Mouse (Mus musculus): ENCODE measurements around the gene Olfr635. TPM values are rescaled to one million over a fixed set of nuclear protein-coding genes. Genes with fewer than 3 reads are reported as not detected.
A peak's percentile ranks its signal among the peaks of the same experiment; 100 is the strongest.
"Not testable (repeated sequence)": the region's sequence is repeated elsewhere in the genome, so short reads cannot be mapped to it uniquely, and the experiment has no call there.

Gene Olfr635
- total RNA-seq (2021): not detected
- long read RNA-seq, experiment 1: 0 reads
- long read RNA-seq, experiment 2: 0 reads

DNA sequence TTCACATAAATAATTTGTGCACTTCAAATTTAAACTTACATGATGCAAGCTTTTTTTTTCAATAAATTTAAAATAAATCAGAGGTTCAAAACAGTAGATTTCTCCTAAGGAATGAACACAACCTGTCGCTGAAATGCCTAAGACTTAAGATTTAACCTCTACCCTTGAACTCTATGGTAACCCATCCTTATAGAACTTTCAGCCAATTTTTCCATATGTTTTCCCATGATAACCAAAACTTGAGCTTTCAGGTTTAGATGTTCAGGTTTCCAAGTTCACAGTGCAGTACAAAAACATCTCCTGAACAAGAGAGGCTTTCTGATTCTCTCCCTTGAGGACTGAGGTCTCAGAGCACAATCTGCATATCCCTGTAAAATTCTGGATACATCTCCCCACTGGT, at the start of gene Olfr635:
TSS of gene Olfr635 (plus strand) at position 301 of the 400 bp plus-strand sequence.
- DNase-seq: no peak

DNA sequence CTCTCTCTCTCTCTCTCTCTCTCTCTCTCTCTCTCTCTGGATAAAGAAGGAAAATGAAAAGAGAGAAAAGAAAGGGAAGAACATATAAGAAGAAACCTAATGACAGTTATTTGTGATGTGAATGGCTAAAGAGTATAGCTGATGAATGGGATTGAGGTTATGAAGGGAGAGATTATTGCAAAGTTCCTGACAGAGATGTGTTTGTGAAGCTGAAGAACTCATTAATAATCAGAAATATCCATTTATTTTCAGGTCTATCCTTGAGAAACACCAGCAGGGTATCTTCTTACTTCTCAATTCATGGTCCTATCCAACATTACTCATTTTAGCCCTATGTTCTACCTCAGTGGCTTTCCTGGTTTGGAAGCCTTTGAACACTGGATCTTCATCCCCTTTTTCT, 42.4 kb upstream of the Olfr635 start, which contains the start of gene Olfr631:
TSS of gene Olfr631 (plus strand) at position 301 of the 400 bp plus-strand sequence.
- no peak for DNase-seq

DNA sequence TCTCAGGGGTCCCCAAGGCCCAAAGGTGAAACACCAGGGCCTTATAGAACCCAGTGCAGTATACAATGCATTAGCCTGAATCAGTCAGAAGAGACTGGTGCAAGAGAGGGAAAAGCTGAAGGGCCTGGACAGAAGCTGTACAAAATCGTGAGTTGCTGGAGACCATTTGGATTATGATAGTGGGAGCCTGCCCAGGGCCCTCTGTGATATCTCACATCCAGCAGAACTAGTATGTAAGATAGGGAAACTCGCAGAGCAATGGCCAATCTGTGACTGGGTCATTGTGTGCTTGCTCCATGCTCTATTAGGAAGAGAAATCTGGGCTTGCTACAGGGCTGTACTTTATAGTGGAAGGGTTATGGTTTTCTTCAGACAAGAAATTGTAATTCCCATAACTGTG, 36.7 kb upstream of the Olfr635 start, which contains the start of gene Olfr632:
TSS of gene Olfr632 (plus strand) at position 84 of the 400 bp plus-strand sequence.
- no peak for DNase-seq

DNA sequence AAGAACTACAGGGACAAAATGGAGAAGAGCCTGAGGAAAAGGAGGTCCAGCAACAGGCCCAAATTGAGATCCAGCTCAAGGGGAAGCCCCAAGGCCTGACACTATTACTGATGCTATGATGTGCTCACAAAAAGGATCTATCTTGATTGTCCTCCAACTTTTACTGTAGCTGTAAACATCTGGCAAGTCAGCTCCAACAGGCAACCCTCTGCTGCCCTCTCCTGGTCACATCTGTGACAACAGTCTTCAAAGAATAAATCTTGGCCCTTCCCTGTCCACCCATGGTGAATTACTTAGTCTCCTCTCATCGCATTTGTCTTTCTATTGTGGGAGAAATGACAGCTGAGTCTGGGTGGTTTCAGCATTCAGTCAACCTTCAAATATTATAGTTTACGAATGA, 28.2 kb upstream of the Olfr635 start:
- DNase-seq: peak; percentile 12 to 53

DNA sequence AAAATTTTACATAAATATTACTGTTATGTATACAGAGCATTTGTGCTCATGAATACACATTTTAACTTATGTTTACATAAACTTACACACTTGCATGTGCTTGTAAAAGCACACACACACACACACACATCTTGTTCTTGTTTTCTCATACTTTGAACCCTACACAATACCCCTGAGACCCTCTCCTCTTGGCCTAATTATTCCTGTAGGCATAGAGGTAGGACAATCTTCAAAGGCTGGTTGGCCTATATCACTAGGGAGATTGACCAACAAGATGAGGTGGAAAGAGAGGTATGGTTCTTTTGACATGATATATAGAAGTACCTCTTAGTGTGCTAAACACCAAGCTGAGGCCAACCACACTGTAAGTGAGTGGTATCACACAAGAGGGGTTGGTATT, 26.8 kb upstream of the Olfr635 start, which contains the start of gene Olfr633:
TSS of gene Olfr633 (plus strand) at position 301 of the 400 bp plus-strand sequence.
- DNase-seq: no peak

DNA sequence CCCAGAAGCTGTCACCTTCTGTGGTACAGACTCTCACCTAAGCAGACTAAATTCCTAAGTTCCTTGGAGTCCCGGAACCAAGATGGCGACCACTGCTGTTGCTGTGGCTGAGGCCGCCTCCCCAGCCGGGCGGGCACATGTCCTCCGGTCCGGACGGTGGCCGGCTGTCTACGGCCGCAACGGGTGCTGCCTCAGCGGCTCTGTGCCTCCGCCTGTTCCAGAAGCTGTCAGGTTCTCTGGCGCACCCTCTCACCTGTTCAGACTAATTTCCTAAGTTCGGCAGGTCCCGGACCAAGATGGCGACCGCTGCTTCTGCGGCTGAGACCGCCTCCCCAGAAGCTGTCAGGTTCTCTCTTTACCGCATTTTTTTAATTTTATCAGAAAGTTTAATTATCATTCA, 4.1 kb upstream of the Olfr635 start:
- not testable (repeated sequence) for DNase-seq

DNA sequence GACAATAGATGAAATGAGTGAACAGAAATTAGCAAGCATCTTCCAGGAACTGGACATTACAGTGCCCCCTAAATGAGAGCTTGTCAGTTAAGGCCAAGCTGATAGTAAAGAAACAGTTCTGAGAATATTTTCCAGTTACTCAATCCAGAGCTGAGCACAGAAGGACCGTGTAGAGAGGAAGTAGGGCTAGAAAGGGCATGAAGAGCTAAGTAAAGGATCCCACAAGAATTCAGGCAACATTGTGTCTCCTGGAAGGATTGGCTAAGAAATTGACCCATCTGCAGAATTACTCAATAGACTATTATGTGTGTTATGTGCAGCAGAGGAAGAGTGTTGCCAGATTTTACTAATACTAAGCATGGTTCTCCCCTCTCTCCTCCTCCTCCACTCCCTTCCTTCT, 830 bp downstream of the Olfr635 start:
- DNase-seq: no peak

DNA sequence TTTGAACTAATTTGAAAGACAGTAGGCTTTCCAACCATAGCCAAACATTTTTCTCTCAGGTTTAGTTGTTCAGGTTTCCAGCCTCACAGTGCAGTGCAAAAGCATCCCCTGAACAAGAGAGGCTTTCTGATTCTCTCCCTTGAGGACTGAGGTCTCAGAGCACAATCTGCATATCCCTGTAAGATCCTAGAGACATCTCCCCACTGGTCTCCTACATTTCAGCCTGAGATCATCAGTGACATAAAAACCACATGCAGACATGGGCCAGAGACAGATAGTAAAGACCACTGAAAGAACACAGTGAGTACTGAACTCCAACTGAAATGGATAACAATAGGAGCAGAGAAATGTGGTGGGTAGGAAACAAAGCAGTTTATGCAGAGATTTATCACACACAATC, 27.5 kb downstream of the Olfr635 start, which contains the start of gene Olfr638:
TSS of gene Olfr638 (plus strand) at position 301 of the 400 bp plus-strand sequence.
- no peak for DNase-seq

DNA sequence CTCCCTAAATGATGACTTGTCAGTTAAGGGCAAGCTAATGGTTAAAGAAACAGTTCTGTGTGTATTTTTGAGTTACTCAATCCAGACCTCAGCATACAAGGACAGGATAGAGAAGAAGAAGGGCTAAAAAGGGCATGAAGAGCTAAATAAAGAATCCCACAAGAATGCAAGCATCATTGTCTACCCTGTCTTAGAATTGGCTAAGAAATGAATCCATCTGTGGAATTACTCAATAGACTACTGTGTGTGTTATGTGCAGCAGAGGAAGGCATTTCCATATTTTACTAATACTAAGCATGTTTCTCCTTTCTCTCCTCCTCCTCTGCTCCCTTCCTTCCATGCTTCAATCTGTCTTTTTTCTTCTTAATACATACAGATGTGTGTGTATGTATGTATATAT, 28.2 kb downstream of the Olfr635 start:
- no peak for DNase-seq

DNA sequence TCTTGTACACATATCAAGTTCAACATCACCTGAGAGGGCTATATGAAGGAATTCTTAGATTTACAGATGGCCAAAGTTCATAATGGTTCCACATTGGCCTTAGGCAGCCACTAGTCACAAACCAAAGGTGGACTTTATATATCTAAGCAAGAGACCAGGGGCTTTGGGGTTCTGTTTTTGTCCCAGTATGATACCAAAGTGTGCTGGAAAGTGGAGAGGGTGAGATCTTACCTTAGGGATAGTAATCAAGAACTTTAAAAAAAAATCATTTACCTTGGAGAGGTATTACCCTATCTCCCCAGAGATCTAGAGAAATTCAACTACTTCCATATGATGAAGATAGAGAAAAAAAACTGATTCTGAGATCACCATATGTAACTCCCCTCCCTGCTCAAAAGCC, 46.3 kb downstream of the Olfr635 start, which contains the start of gene Olfr639:
TSS of gene Olfr639 (minus strand) at position 101 of the 400 bp plus-strand sequence.
- no peak for DNase-seq

DNA sequence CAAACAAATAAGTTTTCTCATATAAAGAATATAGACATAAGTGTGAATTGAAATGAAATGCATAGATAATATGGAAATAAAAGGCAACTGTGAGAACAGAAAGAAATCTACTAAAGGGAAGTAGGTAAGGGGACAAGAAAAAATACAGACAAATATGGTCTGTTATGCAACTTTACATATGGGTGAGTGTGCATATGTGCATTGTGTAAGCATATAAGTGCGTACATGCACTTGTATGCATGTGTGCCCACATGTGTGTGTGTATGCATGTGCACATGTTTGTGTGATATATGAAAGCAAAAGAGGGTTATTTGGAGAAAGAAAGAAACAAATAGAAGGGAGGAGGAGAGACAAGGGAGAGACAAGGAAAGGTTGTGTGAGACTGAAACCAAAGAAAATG, 48.0 kb downstream of the Olfr635 start:
- no peak for DNase-seq

DNA sequence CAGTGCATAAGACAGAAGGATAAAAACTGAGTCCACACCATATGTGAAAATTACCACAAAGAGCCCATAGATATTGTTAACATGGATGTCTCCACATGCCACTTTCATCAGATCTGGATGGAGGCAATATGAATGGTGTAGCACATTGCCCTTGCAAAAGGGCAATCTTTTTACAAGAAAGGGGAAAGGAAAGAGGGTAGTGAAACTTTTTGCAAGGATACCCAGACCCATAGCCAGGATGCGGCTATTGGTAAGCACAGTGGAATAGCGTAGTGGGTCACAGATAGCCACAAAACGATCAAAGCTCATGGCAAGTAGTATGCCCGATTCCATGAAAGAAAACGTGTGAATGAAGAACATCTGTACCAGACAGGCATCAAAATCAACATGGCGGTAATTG, 50.7 kb downstream of the Olfr635 start:
- DNase-seq: no peak

DNA sequence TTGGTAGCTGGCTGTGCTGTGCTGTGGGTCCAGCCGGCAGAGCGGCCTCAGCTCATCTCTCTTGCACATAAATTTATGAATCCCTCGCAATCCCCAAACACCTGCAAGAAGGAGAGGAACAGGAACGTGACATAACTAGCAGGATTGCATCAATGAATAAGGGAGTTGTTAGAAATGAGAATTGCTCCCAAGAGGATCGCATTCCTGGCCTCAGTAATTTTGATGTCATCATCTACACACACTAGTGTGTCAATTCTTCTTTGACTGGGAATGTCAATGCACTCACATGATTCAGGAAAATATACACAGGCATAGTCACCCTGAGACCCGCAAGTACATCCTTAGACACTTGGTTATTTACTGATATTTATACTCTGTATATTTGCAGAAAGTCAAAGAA, 54.5 kb downstream of the Olfr635 start, which contains the start of gene Olfr640:
TSS of gene Olfr640 (minus strand) at position 101 of the 400 bp plus-strand sequence.
- no peak for DNase-seq

DNA sequence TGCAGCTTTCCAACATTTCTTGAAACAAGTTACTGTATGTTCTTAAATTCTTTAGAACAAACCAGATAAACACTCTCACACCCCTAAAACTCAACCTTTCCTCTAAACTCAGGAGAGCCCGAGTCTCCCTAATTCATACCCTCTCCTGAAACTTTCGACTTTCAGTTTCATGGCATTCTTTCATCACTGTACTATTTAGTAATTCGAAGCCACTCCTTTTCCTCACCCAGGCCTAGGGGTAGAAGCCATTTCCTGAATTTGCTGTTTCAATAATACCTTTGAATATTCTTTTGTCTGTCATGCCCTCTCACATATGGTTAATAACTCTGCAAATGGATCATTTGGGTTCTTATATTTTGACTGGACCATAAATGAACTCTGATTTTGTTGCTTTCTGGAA, 56.0 kb downstream of the Olfr635 start:
- no peak for DNase-seq

DNA sequence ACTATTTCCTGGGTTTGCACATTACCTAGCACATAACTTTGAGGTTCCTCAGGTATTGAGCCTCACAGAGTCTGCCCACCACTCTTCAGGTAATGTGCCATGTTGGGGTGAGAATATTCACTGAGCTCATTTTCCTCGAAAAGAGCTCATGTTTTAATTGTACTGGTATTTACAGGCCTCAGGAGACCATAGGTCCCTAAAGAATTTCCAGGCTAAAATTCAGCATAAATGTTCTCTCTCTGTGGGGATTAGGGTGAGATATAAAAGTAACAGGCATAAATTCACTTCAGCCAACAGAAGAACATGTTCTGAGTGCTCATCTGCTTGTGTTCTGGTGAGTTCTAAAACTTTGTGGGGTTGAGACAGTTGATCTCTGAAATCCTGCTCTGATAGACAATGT, 64.2 kb downstream of the Olfr635 start, which contains the start of gene Olfr641:
TSS of gene Olfr641 (plus strand) at position 301 of the 400 bp plus-strand sequence.
- DNase-seq: no peak

Other genes starting within 250 kb of the Olfr635 start
- not detected for gene Olfr628, start 240.8 kb upstream of the Olfr635 start, total RNA-seq (2021)
- not detected for gene Olfr629, start 226.2 kb upstream of the Olfr635 start, total RNA-seq (2021)
- not detected for gene Olfr630, start 213.8 kb upstream of the Olfr635 start, total RNA-seq (2021)
- not detected for gene Olfr69, start 199.6 kb upstream of the Olfr635 start, total RNA-seq (2021)
- gene Olfr68, start 191.5 kb upstream of the Olfr635 start, total RNA-seq (2021): not detected
- not detected for gene Olfr67, start 179.3 kb upstream of the Olfr635 start, total RNA-seq (2021)
- 100 to 1,000 TPM; 243 to 471 TPM for gene Hbb-bt, start 157.2 kb upstream of the Olfr635 start, total RNA-seq (2021)
- 1,000 to 10,000 TPM; 1,998 to 3,266 TPM for gene Hbb-bs, start 143.1 kb upstream of the Olfr635 start, total RNA-seq (2021)
- not detected for gene Hbb-bh2, start 130.6 kb upstream of the Olfr635 start, total RNA-seq (2021)
- gene Hbb-bh1, start 128.0 kb upstream of the Olfr635 start, total RNA-seq (2021): not detected
- gene Hbb-y, start 117.9 kb upstream of the Olfr635 start, total RNA-seq (2021): not detected
- gene Olfr66, start 84.9 kb upstream of the Olfr635 start, total RNA-seq (2021): not detected
- gene Olfr64, start 76.7 kb upstream of the Olfr635 start, total RNA-seq (2021): not detected
- gene Olfr65, start 67.7 kb upstream of the Olfr635 start, total RNA-seq (2021): not detected
- not detected for gene Olfr631, start 42.3 kb upstream of the Olfr635 start, total RNA-seq (2021)
- not detected for gene Olfr632, start 36.8 kb upstream of the Olfr635 start, total RNA-seq (2021)
- gene Olfr633, start 26.7 kb upstream of the Olfr635 start, total RNA-seq (2021): not detected
- gene Olfr638, start 27.6 kb downstream of the Olfr635 start, total RNA-seq (2021): not detected
- gene Olfr639, start 46.2 kb downstream of the Olfr635 start, total RNA-seq (2021): not detected
- not detected for gene Olfr640, start 54.4 kb downstream of the Olfr635 start, total RNA-seq (2021)
- not detected for gene Olfr641, start 64.3 kb downstream of the Olfr635 start, total RNA-seq (2021)
- not detected for gene Olfr642, start 81.5 kb downstream of the Olfr635 start, total RNA-seq (2021)
- not detected for gene 4930516K23Rik, start 90.3 kb downstream of the Olfr635 start, total RNA-seq (2021)
- gene Olfr644, start 100.7 kb downstream of the Olfr635 start, total RNA-seq (2021): not detected
- not detected for gene Olfr645, start 114.3 kb downstream of the Olfr635 start, total RNA-seq (2021)
- not detected for gene Olfr646, start 133.7 kb downstream of the Olfr635 start, total RNA-seq (2021)
- not detected for gene Ubqln5, start 158.7 kb downstream of the Olfr635 start, total RNA-seq (2021)
- gene Olfr643, start 166.3 kb downstream of the Olfr635 start, total RNA-seq (2021): not detected
- not detected for gene Ubqln3, start 172.1 kb downstream of the Olfr635 start, total RNA-seq (2021)
- not detected for gene Ubqlnl, start 179.4 kb downstream of the Olfr635 start, total RNA-seq (2021)
- gene Olfm5, start 193.7 kb downstream of the Olfr635 start, total RNA-seq (2021): not detected
- not detected for gene Olfr648, start 212.2 kb downstream of the Olfr635 start, total RNA-seq (2021)
- gene Olfr649, start 224.8 kb downstream of the Olfr635 start, total RNA-seq (2021): not detected
- under 1 TPM; 0.26 to 0.36 TPM for gene Trim6, start 247.6 kb downstream of the Olfr635 start, total RNA-seq (2021)

All from adrenal gland, postnatal 36 days (tissue).